Mouse (Mus musculus): ENCODE results near the gene Vmn1r11.

The Vmn1r11 gene

DNA sequence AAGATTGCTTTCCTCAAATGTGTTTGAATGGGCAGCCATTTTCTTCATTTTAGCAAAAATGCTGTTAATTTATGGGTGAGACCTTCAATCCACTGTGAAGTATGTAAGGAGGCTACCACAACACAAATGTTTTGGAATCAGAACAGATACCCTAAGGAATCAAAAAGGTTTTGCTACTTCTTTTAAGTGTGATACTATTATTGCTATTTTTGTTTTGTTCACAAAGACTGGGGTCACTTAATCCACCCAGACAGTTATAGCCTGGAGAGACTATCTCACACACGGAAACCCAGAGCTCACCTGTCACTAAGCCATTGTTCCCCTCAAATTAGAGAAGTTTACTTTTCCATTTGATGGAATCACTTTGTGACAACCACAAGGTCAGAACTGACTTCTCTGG is at the start of gene Vmn1r11:
Vmn1r11 (plus strand) TSS at position 301 of the 400 bp plus-strand sequence.
- no peak for DNase-seq (ENCODE audit: low read depth, low spot score)

DNA sequence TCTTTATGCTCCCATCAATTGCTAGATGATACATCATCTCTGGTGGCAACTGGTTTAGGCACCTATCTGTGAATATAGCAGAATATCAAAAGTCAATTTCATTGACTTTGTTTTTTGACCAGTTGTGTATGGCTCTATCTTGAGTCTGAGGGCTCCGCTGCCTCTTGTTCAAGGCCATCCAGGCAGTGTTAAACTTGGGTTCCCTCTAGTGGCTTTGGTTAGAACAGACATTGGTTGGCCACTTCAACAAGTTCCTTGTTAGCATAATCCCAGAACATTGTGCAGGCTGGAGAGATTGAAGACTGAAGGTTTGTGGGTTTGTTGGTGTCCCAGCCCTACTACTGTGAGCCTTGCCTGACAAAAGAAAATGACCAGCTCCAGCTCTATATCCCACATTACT is 26.9 kb upstream of the Vmn1r11 start:
- DNase-seq (ENCODE audit: low read depth, low spot score), result no peak

DNA sequence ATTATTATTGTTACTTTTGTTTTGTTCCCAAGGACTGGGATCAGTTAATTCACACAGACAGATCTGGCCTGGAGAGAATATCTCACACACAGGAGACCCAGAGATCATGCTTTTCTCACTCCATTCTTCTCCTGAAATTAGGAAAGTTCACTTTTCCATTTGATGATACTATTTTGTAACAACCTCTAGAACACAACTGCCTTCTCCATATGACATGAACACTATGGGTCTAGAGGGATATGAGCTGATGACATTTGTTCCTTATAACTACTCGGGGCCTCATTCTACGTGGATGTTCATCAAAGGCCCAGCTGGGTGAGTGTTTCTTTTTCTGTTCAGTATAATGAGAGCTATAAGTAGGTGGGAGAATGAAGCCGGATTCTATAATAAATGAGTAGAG is 24.1 kb upstream of the Vmn1r11 start, which contains the start of gene Vmn1r10:
Vmn1r10 (plus strand) TSS at position 301 of the 400 bp plus-strand sequence.
- DNase-seq (ENCODE audit: low read depth, low spot score), result no peak

GRCm38 (mm10) chr6:57156619-57157018 is 23.4 kb downstream of the Vmn1r11 start, which contains the start of gene Vmn1r12:
Gene Vmn1r12, plus strand, starts transcription at chr6:57156919.
- no peak for DNase-seq (ENCODE audit: low read depth, low spot score)
